Mouse (Mus musculus): ENCODE measurements around the gene Gata5.

The Gata5 gene

DNA sequence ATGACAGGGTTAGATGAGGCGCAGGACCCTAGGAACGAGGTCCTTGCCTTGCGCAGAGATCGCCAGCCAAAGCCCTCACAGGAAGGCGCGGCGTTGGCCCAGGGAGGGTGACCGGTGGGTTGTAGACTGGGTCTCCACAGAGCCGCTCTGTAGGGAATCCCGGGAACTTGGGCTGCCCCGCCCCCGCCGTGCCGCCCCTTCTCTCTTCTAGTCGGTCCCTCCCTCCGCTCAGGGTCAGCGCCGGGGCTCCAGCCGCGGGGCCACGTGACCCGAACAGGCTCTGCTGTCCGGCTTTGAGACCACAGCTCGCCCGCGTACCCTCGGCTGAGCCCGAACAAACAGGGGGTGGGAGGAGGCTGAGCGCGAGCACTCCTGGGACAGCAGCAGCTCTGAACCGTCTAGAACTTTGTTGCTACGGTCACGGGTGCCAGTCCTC is at the start of gene Gata5:
TSS of gene Gata5 (minus strand) at position 149 of the 436 bp plus-strand sequence.
- DNase-seq (ENCODE audit: low read depth, low spot score) = no peak

DNA sequence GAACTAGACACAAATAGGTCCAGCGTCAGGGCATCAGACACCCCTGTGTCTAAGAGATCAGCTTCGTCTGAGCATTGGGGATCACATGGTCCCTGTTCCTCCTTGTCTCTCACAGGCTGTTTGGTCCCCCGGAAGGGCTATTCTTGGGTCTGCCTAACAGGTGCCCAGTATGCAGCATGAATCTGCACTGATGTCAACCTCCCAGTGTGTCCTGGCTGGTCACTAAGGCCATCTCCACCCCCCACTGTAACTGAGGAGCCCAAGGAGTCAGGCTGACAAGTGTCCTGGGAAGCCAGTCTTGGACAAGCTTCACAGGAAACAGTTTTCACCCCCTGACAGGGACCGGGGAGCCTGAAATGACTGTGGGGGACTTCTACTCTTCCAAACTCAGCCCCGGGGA is 42.2 kb upstream of the Gata5 start:
- no peak for DNase-seq (ENCODE audit: low read depth, low spot score)

DNA sequence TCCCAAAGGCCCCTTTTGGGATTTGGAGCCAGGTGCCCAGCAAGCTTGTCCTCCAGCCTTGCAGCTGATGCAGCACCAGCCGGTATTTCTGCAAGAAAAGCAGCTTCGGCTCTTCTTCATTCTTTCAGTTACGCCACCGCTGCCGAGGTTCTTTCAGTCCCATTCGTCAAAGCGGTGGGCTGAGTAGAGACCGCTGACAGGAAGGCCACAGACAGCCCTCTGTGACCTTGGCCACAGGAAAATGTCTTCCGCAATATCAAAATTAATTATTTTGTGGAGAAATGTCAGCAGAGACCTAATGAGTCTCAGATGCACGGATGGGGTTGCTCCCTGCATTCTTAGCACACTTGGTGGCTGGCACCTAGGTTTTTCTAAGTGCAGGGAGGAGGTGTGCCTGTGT is 38.8 kb upstream of the Gata5 start:
- DNase-seq (ENCODE audit: low read depth, low spot score) = no peak

DNA sequence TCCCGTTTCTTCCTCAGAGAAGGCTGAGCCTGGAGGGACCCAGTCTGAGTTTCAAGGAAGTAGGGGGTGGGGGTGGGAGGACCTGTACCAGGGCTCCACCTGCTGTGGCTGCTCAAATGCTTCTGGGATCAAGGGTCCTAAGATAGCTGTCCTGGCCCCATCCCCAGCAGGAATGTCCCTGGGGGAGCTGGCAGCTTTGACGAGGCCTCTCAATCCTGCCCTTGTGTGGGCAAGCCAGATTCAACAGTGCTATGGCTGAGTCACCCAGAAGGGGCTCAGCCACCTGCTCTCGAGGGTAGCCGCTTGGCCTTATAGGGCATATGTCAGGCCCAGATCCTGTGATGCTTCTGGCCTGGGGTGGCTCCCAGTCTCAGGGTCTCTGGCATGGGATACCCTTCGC is 33.9 kb upstream of the Gata5 start:
- DNase-seq (ENCODE audit: low read depth, low spot score) = no peak

DNA sequence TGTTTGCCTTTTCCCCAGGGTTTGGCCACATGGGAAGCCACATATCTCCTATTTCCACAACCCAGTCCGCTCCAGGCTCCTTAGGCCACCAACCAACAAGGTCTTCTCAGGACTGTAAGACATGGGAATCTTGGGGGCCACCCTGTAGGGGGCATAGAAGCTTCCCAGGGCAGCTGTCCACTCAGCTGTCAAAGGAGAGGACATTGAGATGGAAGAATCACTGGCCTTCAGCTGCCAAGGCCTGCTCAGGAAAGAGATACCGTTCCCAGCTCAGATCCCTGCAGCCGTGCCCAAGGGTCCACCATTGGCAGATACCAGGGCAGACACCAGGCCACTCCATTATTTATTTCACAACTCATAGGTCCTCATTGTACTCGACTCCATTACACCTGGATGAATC is 32.9 kb upstream of the Gata5 start:
- no peak for DNase-seq (ENCODE audit: low read depth, low spot score)

DNA sequence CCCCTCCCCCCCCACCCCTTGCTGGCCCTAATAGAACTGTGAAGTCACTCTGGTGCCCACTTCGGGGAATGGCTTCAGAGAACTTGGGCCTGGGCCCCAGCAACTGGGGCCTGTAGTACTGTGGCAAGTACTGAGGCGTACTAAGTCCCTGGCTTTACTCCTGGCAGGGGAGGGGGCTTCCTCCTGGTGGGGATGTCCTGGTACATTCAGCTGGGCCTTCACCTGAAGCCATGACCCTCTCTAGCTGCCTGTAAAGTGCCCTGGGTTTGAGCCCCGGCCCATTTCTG is 28.9 kb upstream of the Gata5 start:
- no peak for DNase-seq (ENCODE audit: low read depth, low spot score)

DNA sequence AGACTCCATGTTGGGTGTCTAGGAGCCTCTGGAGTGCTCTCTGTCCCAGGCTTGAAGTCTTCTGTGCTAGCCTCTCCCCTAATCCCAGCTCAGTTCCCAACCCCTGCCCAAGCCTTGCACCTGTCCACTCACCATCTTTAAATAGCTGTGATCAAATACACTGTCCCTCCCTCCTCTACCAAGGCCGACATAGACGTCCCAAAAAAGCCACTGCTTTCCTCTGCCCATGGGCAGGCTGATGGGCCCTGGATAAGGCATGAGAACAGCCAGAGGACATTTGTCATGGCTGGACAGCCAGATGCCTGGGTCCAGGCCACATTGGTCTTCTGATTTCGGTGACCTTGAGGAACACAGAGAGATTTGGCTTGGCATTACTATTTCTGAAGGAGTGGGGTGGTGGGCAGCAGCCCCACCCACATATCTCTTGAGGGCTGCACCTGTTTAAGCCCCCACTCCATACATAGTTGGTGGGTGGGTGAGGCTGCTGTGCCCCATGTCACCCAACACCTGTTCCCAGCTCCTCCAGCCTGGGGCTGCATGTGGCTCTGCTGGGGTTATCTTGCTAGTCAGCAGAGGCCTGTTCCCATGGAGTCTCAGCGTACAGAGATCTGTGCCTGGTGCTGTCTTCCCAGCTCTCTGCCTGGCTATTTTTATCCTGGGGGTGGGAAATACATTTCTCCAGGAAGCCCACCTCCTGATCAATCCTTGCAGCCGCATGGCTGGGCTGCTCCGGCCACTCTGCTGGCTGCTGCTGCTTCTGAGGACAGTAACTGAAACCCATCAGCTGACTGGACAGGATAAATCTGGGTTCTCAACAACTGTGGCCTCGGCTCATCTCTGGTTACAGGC is 28.3 kb upstream of the Gata5 start:
- DNase-seq (ENCODE audit: low read depth, low spot score) = no peak

DNA sequence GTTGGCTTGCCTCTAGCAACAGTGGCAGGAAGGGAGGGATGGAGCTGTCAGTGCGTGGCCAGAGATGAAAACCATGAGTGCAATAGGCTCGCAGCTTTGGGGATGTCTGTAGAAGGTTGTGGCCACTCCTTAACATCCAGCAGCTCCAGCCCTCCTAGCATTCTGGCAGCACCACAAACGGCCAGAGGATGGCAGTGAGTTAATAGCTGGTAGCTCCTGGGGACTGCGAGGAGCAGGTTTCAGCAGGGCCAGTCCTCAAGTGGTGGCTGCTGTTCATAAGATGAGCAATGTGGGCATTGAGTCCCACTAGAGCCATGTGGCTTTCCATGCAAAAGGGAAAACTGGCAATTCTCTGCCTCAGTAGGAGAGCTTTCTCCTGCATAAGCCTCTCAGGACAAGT is 24.6 kb upstream of the Gata5 start:
- DNase-seq (ENCODE audit: low read depth, low spot score) = no peak

DNA sequence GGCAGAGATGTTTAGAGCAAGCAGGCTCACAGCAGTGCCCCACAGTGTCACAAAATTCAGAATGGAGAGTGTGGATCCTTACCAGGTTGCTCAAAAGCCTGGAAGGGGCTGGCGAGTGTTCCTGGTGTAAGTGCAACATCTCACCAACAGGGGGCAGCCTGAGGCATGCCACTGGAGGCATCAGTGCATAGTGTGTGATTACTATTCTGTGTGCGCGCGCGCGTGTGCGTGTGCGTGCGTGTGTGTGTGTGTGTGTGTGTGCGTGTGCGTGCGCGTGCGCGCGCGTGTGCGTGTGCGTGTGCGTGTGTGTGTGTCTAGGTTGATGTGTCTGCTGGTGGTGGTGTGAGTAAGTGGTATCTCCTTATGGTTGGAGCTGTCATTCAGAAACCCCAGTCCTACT is 18.8 kb upstream of the Gata5 start:
- peak; percentile 68 for DNase-seq (ENCODE audit: low read depth, low spot score)

DNA sequence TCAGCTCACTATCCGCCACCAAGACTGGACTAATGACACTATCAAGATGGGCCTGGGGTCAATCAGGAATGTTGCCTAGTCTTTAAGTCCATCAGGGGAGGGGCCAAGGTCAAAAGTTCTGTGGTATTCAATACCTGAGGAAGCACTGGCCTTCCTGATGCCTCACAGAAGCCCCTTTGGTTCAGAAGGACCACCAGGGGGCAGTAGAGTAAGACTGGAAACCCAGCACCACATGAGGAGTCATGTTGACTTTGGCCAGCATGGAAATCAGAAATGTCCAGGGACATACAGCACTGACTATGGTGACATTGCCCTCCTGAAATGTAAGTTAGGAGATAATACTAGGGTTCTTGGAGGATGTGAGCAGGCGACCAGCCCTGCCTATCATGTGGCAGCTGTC is 16.2 kb upstream of the Gata5 start:
- DNase-seq (ENCODE audit: low read depth, low spot score) = peak; percentile 64

DNA sequence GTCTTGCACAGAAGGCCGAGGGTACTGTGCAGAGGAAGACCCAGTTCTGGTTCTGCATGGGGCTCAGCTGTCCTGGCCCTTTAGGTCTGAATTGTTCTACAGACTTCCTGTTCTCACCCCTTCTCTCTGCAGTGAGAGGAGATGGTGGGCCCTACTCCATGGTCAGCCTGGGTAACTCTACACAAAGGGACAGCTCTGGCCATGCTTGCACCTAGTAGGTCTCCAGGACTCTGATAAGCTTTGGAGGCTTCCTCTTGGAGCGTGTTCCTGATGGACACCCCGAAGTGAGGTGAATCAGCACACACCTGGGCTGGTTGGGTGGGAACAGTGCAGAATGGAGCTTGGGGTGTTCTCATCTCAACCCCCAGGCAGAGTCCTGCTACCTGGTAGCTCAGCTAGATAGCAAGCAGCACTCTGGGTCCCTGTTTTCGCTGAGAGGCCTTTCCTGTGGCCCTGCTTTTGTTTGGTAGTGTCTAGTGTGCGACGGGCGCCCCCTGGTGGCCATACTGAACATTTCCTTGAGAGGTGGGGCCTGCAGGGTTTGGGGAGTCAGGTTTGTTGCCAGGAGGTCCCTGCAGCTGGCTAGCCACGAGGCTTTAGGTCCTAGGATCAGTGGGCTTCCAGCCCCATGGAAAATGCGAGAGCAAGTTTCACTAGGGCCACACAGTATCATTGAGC is 12.5 kb upstream of the Gata5 start:
- DNase-seq (ENCODE audit: low read depth, low spot score) = peak; percentile 90

DNA sequence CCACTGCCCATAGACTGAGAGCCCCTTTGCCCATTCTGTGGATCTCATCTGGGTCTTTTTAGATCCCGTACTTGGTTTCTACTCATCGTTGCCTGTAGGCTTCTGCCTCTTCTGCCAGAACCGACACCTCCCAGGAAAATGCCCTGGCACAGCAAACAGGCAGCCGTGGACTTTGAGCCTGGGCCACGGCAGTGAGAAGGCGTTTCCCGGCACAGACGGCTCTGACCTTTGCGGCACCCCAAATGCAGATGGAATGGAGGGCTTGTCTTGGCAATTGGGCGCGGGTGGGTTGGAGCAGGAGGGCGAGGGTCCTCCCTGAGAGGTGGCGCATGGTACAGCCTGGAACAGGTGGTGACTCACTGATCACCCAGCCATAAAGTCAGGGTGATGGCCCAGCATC is 8.6 kb upstream of the Gata5 start:
- no peak for DNase-seq (ENCODE audit: low read depth, low spot score)

DNA sequence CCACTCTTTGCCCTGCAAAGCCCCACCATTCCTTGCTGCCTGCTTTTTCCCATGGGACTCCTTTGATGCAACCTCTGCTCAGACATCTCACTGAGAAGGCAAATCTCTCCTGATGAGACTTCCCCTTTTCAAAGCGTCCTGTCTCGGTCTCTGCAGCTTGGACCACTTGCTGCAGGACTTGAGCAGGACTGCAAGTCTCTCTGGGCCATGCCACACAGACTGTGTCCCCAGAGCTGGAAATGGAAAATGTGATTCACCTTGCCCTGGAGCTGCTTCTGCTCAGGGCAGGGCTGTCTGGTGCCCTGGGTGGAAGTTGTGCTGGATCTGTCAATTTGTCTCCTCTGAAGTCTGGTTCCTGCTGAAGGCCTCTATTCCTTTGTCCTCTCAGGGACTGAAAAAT is 7.7 kb upstream of the Gata5 start:
- no peak for DNase-seq (ENCODE audit: low read depth, low spot score)

DNA sequence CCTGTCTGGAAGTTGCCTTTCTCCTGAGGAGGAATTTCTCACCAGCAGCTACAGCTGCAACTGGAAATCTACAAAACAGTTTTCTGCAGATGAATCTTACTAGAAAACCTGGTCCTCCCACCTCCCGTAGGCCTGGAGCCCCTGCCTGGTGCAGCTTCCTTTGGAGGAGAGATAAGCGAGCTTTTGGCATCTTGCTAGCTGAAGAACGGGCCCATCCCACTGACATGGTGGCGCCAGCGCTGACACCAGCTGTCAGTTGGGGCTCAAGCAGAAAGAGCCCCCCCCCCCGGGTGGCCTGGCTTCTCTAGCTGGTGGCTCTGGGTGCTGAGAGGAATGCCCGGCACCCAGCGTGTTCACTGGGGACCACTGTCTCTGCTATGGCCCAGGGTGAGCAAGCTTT is 6.7 kb upstream of the Gata5 start:
- no peak for DNase-seq (ENCODE audit: low read depth, low spot score)

DNA sequence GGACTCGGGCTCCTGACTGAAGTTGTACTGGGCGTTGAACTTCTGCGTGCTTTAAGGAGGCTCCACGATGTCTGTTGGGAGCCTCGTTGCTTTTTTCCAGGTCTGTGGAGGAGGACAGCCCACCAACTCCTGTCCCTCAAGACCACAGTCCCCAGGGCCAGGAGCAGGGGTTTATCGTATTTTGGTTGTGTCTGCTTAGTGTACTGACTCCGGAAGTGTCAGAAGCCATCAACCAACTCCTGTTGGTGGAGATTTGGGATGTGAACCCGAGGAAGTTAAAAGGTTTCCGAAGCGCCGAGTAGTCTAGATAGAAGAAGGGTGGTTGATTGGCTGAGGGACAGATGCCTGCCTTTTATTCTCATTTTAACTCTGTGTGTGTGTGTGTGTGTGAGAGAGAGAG is 5.4 kb upstream of the Gata5 start:
- no peak for DNase-seq (ENCODE audit: low read depth, low spot score)

DNA sequence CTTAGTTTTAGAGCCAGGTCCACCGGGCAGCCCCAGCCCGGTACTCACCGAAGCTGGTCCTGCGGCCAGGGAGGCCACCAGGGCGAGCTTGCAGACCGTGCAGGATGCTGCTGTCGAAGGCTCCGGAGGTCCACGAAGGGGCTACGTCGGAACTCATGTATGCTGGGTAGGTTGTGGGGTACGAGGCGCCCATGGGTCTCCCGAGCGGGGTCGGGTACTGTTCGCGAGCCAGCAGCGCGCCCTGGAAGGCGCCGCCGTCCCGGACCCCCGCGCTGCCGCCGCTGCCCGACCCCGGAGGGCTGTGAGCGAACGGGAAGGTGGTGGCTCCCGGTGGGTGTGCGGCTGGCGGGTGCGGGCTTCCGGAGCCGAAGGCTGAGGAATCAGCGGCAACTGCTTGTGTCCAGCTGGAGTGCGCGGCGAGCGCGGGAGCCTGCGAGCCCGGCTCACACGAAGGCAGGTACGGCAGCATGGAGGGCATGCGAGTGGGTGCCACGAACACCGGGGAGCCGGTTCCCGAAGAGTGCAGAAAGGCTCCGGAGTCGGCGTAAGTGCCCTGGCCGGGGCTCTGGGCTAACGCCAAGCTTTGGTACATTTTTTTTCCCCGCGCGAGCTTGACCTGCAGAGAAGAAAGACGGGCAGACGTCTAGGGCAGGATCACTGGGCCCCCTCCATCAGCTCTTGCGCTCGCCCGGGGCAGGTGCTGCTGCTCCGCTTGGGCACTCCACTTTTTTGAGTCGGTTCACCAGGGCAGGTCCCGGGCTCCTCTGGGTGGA is 535 bp downstream of the Gata5 start:
- DNase-seq (ENCODE audit: low read depth, low spot score) = no peak

DNA sequence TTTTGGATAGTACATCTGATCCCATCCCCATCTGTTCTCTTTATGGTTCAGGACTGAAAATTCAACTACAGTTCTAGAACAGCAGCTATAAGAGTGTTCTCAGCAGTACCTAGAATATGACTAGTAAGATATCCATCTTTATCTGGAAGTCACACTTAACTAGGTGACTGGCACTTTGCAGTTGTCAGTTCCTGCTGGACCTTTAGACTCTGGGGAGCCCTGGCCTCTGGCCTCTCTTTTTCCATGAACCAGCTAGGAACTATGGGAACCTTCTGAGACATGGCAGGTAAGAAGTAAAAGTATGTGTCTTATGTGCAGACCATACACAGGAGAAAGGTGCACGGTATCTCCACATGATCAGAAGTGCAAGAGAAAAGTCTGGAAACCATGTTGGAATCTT is 5.0 kb downstream of the Gata5 start:
- DNase-seq (ENCODE audit: low read depth, low spot score) = no peak

DNA sequence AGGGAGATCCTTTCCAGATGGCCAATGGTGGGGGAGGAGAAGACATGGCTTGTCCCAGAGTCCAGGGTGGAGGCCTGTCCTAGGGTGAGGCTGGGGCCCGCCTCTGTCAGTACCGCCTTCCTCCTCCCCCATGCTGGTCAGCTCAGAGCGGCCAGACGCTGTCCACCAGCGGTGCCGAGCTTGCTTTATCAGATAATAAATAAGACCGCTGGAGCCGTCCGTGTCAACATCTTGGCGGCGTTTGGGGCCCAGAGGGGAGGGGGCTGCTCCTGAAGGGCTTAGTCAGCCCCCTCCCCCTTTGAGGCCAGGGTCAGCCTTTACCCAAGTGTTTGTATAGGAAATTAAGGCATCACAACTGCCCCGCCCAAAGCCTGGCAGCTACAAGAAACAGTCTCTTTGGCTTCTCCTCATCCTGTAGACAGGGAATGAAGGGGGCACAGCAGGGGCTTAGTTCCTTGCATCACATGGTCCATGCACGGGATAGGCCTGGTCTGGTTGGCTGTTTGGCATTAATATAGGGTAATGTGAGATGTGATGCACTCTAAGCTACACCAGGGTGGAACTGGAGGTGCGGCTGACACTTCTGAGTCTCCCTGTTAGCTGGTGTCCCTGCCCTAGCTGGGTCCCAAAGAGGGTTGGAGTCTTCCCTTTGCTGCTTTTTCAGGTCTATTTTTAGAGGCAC is 11.7 kb downstream of the Gata5 start:
- DNase-seq (ENCODE audit: low read depth, low spot score) = no peak

DNA sequence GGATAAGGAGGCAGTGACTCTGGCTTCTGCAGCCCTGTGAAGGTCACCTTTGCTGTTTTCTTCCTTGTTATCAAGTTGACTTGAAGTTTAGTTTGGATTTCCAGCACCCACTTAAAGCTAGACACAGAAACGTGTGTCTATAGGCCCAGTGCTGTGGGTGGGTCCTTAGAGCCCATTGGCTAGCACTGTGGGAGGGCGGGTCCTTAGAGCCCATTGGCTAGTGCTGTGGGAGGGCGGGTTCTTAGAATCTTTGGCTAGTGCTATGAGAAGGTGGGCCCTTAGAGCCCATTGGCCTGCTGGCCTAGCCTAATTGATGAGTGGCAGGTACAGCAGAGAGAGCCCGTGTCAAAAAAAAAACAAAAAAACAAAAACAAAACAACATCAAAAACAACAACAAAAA is 14.3 kb downstream of the Gata5 start:
- DNase-seq (ENCODE audit: low read depth, low spot score) = no peak

DNA sequence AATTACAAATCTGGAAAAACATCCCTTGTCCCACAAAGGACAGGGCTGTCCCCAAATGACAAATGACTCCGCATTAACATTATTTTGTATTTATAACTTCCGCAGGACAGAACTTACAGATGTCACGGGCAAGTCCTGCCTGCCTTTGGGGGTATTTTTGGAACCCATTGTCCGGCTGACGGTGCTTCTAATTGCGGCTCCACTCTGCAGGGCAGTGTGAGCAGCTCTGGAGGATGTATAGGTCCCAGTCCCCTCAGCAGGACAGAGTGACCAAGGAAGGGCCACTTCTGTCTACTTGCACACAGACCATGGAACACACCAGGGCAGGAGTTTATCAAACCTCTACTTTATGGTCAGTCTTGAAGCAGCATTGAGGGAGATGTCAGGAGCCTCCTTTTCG is 16.9 kb downstream of the Gata5 start:
- DNase-seq (ENCODE audit: low read depth, low spot score) = no peak

DNA sequence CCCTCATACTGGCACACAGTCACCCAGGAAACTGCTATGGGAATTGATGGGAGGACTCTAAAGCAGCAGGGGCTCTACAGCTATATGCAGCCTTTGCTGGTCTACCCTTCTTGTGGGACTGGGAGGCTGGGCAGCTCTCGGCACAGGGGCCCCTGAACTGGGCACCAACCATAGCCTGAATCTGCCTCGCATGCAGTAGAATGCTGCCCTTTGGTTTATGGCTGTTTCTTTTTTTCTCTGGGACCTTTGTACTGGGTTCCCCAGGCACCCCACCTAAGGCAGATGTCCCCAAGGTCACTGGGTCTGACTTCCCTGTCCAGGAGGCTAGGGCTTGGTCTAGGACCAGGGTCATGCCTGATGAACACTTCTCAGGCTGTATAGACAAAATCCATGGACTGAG is 20.2 kb downstream of the Gata5 start:
- no peak for DNase-seq (ENCODE audit: low read depth, low spot score)

DNA sequence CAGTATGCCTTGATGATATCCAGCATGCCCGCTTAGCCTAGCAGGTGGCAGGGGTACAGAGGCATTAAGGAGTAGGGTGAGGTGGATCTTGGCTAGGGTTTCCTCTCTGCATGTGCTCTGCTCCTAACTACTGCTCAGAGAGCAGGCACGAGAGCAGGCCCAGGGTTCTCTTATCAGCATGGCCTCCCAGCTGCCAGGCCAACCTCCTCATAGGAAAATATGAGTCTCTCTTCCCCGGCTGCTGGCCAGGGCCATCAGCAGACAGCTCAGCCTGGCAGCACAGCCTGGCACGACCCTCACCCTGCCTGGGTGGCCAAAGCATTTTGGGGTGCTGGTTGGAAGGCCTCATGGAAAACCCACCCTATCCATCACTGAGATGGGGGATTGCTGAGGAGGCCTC is 23.4 kb downstream of the Gata5 start:
- no peak for DNase-seq (ENCODE audit: low read depth, low spot score)

All from CD4-positive, CD25-positive, alpha-beta regulatory T cell, adult 2 months (primary cell).